ENCODE assay signal across 8 mouse cellular contexts in genomic region chr6:89286700-89287428, GRCm38 (mm10).
A peak's percentile ranks its signal among the peaks of the same experiment; 100 is the strongest.
DNase-seq lines count a peak whose midpoint lies in the region; ATAC-seq and TF ChIP-seq lines count a peak whose summit lies in the region.

No protein-coding gene starts in this region.

- ATAC-seq in hindbrain, embryonic 16.5 days: peak; percentile 83

- no peak overlapping the region for H3K4me3 ChIP-seq in gastrocnemius, adult 2 months
- no peak overlapping the region for H3K4me3 ChIP-seq in MEL (ENCODE audit: control insufficient read depth in 1 of 2, insufficient read depth in 1 of 2, low read depth in 2 of 2, low read length in 2 of 2)
- H3K4me3 ChIP-seq in hindbrain, embryonic 16.5 days (ENCODE audit: low read length): no peak overlapping the region
- no peak overlapping the region for H3K4me3 ChIP-seq in macrophage (ENCODE audit: inconsistent target)
- H3K4me3 ChIP-seq in spleen, adult 2 months (ENCODE audit: extremely low read depth, insufficient read depth, insufficient read length): no peak overlapping the region

- TF ChIP-seq POLR2A in MEL (IDR thresholded peaks at IDR 0.05; ENCODE audit: control insufficient read depth in 1 of 2, insufficient read depth in 1 of 2, low read depth in 1 of 2, low read length in 2 of 2, poor library complexity in 1 of 2): no peak
- no peak for TF ChIP-seq POLR2A in spleen, adult 2 months (IDR thresholded peaks at IDR 0.05; ENCODE audit: low read depth, low read length)

- DNase-seq in gastrocnemius, postnatal 14 days: peak; percentile 30
- DNase-seq in gastrocnemius, adult 2 months: no peak
- peak; percentile 11 for DNase-seq in MEL (ENCODE audit: low read depth, low spot score)
- DNase-seq in embryo, embryonic 10 days (ENCODE audit: low spot score): peak; percentile 83
- DNase-seq in spleen, adult 2 months (ENCODE audit: low read depth in 1 of 2, low spot score in 2 of 2): peak; percentile 43 to 49
- DNase-seq in gastrocnemius, postnatal 10 days: no peak

- no peak overlapping the region for H3K9ac ChIP-seq in MEL (ENCODE audit: control insufficient read depth, low read depth, low read length, poor library complexity, severe bottlenecking)
- no peak overlapping the region for H3K9ac ChIP-seq in hindbrain, embryonic 16.5 days (ENCODE audit: low read depth, low read length)

- no peaks in the 10 kb centered on the region for H3K4me1 ChIP-seq in MEL (ENCODE audit: control insufficient read depth in 1 of 2, insufficient read depth in 2 of 2, low read length in 2 of 2)
- peaks cover 17% of the 10 kb centered on the region for H3K4me1 ChIP-seq in hindbrain, embryonic 16.5 days (ENCODE audit: control insufficient read depth, insufficient read depth, low read depth, low read length)
- H3K4me1 ChIP-seq in spleen, adult 2 months (ENCODE audit: control insufficient read depth, insufficient read depth, insufficient read length): peaks cover 33% of the 10 kb centered on the region; the same call in 1 of the 2 replicates

- TF ChIP-seq EP300 in MEL (IDR thresholded peaks at IDR 0.05; ENCODE audit: low read depth in 1 of 2, low read length in 2 of 2): no peak

- H3K79me2 ChIP-seq in MEL (ENCODE audit: control insufficient read depth, insufficient read depth, low read length, poor library complexity): no peaks in the 10 kb centered on the region
- no peaks in the 10 kb centered on the region for H3K79me2 ChIP-seq in macrophage (ENCODE audit: inconsistent target)

- H3K27me3 ChIP-seq in MEL (ENCODE audit: control insufficient read depth in 1 of 2, insufficient read depth in 2 of 2, low read length in 2 of 2): no peaks in the 10 kb centered on the region
- H3K27me3 ChIP-seq in hindbrain, embryonic 16.5 days (replicated peaks; ENCODE audit: control insufficient read depth, insufficient read depth, low read length): no peaks in the 10 kb centered on the region
- H3K27me3 ChIP-seq in spleen, adult 2 months (ENCODE audit: control insufficient read depth, insufficient read depth, low read length): no peaks in the 10 kb centered on the region

- H3K9me3 ChIP-seq in MEL (replicated peaks; ENCODE audit: insufficient read depth, low read length): no peaks in the 10 kb centered on the region
- no peaks in the 10 kb centered on the region; the same call in 1 of the 2 replicates for H3K9me3 ChIP-seq in hindbrain, embryonic 16.5 days (ENCODE audit: control insufficient read depth, low read length)

- H3K36me3 ChIP-seq in MEL (ENCODE audit: control insufficient read depth in 1 of 2, insufficient read depth in 2 of 2, low read length in 2 of 2): no peaks in the 10 kb centered on the region
- H3K36me3 ChIP-seq in hindbrain, embryonic 16.5 days (ENCODE audit: control insufficient read depth, insufficient read depth, low read length): no peaks in the 10 kb centered on the region
- no peaks in the 10 kb centered on the region for H3K36me3 ChIP-seq in macrophage (ENCODE audit: inconsistent target)
- no peaks in the 10 kb centered on the region for H3K36me3 ChIP-seq in spleen, adult 2 months (ENCODE audit: control insufficient read depth, insufficient read depth, low read length)

- TF ChIP-seq RAD21 in MEL (IDR thresholded peaks at IDR 0.05; ENCODE audit: low read depth, low read length): no peak

- intact Hi-C loops in gastrocnemius, postnatal 14 days (cut with DNase I; ENCODE audit: low total_unique reads): no loop called here
- intact Hi-C loops in gastrocnemius, adult 2 months (cut with DNase I): no loop called here

- WGBS in hindbrain, embryonic 16.5 days: 56% methylated on average over 6 of the region's 6 CpGs
- 84% methylated on average over 6 of the region's 6 CpGs for WGBS in macrophage (ENCODE audit: missing documents)
- 51% methylated on average over 6 of the region's 6 CpGs for WGBS in spleen, adult 2 months

- H3K27ac ChIP-seq in gastrocnemius, adult 2 months: no peak overlapping the region
- H3K27ac ChIP-seq in MEL (ENCODE audit: control insufficient read depth, low read depth, low read length): no peak overlapping the region
- peak overlapping the region; percentile 37; the same call in 1 of the 2 replicates for H3K27ac ChIP-seq in hindbrain, embryonic 16.5 days (ENCODE audit: low read depth, low read length)
- 0 out of 2 replicates have a peak overlapping the region, but pooled peaks have one; percentile 5 for H3K27ac ChIP-seq in macrophage
- H3K27ac ChIP-seq in spleen, adult 2 months (ENCODE audit: insufficient read depth, low read length): no peak overlapping the region

- no peak for TF ChIP-seq CTCF in gastrocnemius, adult 2 months (IDR thresholded peaks at IDR 0.05)
- TF ChIP-seq CTCF in MEL (IDR thresholded peaks at IDR 0.05 in 2 of 3, conservative IDR thresholded peaks at IDR 0.05 in 1 of 3; ENCODE audit: control insufficient read depth in 1 of 3, insufficient read depth in 1 of 3, low read depth in 2 of 3, low read length in 3 of 3, poor library complexity in 1 of 3, severe bottlenecking in 1 of 3): no peak
- no peak for TF ChIP-seq CTCF in spleen, adult 2 months (IDR thresholded peaks at IDR 0.05; ENCODE audit: extremely low read depth, insufficient read depth, insufficient read length, insufficient replicate concordance)

- H3K4me2 ChIP-seq in hindbrain, embryonic 16.5 days (ENCODE audit: low read length): no peak overlapping the region

TF ChIP-seq in MEL, 35 proteins besides CTCF, POLR2A, EP300 and RAD21:
- TF ChIP-seq KAT2A (conservative IDR thresholded peaks at IDR 0.05; ENCODE audit: low read depth, low read length): no peak
- TF ChIP-seq ZMIZ1 (IDR thresholded peaks at IDR 0.05; ENCODE audit: low read depth, low read length): no peak
- TF ChIP-seq HCFC1 (IDR thresholded peaks at IDR 0.05; ENCODE audit: low read depth, low read length): no peak
- no peak for TF ChIP-seq CHD1 (IDR thresholded peaks at IDR 0.05; ENCODE audit: low read depth, low read length)
- TF ChIP-seq UBTF (IDR thresholded peaks at IDR 0.05; ENCODE audit: borderline replicate concordance, insufficient read depth, low read depth, low read length): no peak
- TF ChIP-seq ZC3H11A (IDR thresholded peaks at IDR 0.05; ENCODE audit: low read depth, low read length): no peak
- TF ChIP-seq ZNF384 (IDR thresholded peaks at IDR 0.05; ENCODE audit: low read depth, low read length): no peak
- TF ChIP-seq TCF12 (IDR thresholded peaks at IDR 0.05; ENCODE audit: low read depth, low read length): no peak
- TF ChIP-seq MYC (IDR thresholded peaks at IDR 0.05; ENCODE audit: low read depth, low read length): no peak
- TF ChIP-seq JUND (IDR thresholded peaks at IDR 0.05; ENCODE audit: low read depth, low read length): no peak
- TF ChIP-seq POLR2AphosphoS5 (IDR thresholded peaks at IDR 0.05; ENCODE audit: borderline replicate concordance, low read depth, low read length): no peak
- TF ChIP-seq ZKSCAN1 (IDR thresholded peaks at IDR 0.05; ENCODE audit: low read depth, low read length): no peak
- TF ChIP-seq ETS1 (IDR thresholded peaks at IDR 0.05; ENCODE audit: low read depth, low read length): no peak
- no peak for TF ChIP-seq POLR2AphosphoS2 (IDR thresholded peaks at IDR 0.05; ENCODE audit: low read length)
- TF ChIP-seq SMC3 (IDR thresholded peaks at IDR 0.05; ENCODE audit: low read depth, low read length): no peak
- TF ChIP-seq TBP (IDR thresholded peaks at IDR 0.05; ENCODE audit: low read depth, low read length): no peak
- TF ChIP-seq MXI1 (IDR thresholded peaks at IDR 0.05; ENCODE audit: low read depth, low read length): no peak
- no peak for TF ChIP-seq SIN3A (IDR thresholded peaks at IDR 0.05; ENCODE audit: low read length)
- TF ChIP-seq E2F4 (IDR thresholded peaks at IDR 0.05; ENCODE audit: borderline replicate concordance, low read depth, low read length): no peak
- TF ChIP-seq RCOR1 (IDR thresholded peaks at IDR 0.05; ENCODE audit: low read depth, low read length): no peak

Comparison
In these comparisons a context has a peak if more than half of its experiments do, and no peak if none do; other contexts are left out.
1. DNase-seq: peak in gastrocnemius, postnatal 14 days (single experiment), MEL (single experiment), embryo, embryonic 10 days (single experiment) and spleen, adult 2 months (2 of 2); none in gastrocnemius, adult 2 months (single experiment) and gastrocnemius, postnatal 10 days (single experiment).
2. H3K27ac ChIP-seq: peak in hindbrain, embryonic 16.5 days (single experiment) and macrophage (single experiment); none in gastrocnemius, adult 2 months (single experiment), MEL (single experiment) and spleen, adult 2 months (single experiment).